8 mouse cellular contexts compared by ENCODE assay signal in genomic region chr4:43579731-43580130, GRCm38 (mm10). TPM values are rescaled to one million over a fixed set of nuclear protein-coding genes. Genes with fewer than 3 reads are reported as not detected.
A peak's percentile ranks its signal among the peaks of the same experiment; 100 is the strongest.
DNase-seq lines count a peak whose midpoint lies in the region; ATAC-seq and TF ChIP-seq lines count a peak whose summit lies in the region.

No protein-coding gene starts in this region.

- TF ChIP-seq POLR2A in bone marrow macrophage, adult 2 months (IDR thresholded peaks at IDR 0.05; ENCODE audit: borderline replicate concordance, low read depth, low read length), result no peak

- H3K36me3 ChIP-seq in heart, embryonic 14.5 days (ENCODE audit: control insufficient read depth, insufficient read depth, low read length), result peaks cover 52% of the 10 kb centered on the region
- peaks cover 44% of the 10 kb centered on the region for H3K36me3 ChIP-seq in hindbrain, embryonic 12.5 days
- peaks cover 45% of the 10 kb centered on the region for H3K36me3 ChIP-seq in midbrain, embryonic 12.5 days

- H3K9ac ChIP-seq in heart, embryonic 14.5 days (ENCODE audit: low read length), result peak overlapping the region; percentile 80
- peak overlapping the region; percentile 93 for H3K9ac ChIP-seq in hindbrain, embryonic 12.5 days
- peak overlapping the region; percentile 92; the same call in 1 of the 2 replicates for H3K9ac ChIP-seq in midbrain, embryonic 12.5 days (replicated peaks)

- peak overlapping the region; percentile 86 to 88; a peak in 3 of 4 replicates for H3K4me3 ChIP-seq in heart, embryonic 14.5 days (ENCODE audit: control insufficient read depth in 1 of 2, insufficient read depth in 1 of 2, low read depth in 1 of 2, low read length in 2 of 2)
- H3K4me3 ChIP-seq in bone marrow macrophage, adult 2 months (ENCODE audit: insufficient read depth, low read length), result peak overlapping the region; percentile 98; the same call in 1 of the 2 replicates
- H3K4me3 ChIP-seq in hindbrain, embryonic 12.5 days, result peak overlapping the region; percentile 86
- peak overlapping the region; percentile 82 for H3K4me3 ChIP-seq in midbrain, embryonic 12.5 days

- H3K27ac ChIP-seq in heart, embryonic 14.5 days (replicated peaks in 1 of 2; ENCODE audit: control insufficient read depth in 1 of 2, insufficient read depth in 1 of 2, low read depth in 2 of 2, low read length in 2 of 2), result no peak overlapping the region
- H3K27ac ChIP-seq in bone marrow macrophage, adult 2 months (ENCODE audit: insufficient read depth, low read depth, low read length), result no peak overlapping the region
- no peak overlapping the region for H3K27ac ChIP-seq in hindbrain, embryonic 12.5 days
- H3K27ac ChIP-seq in midbrain, embryonic 12.5 days (replicated peaks), result no peak overlapping the region

- no peaks in the 10 kb centered on the region for H3K27me3 ChIP-seq in heart, embryonic 14.5 days (ENCODE audit: control insufficient read depth, insufficient read depth, low read length)
- no peaks in the 10 kb centered on the region for H3K27me3 ChIP-seq in hindbrain, embryonic 12.5 days
- no peaks in the 10 kb centered on the region for H3K27me3 ChIP-seq in midbrain, embryonic 12.5 days

- peaks cover 14 to 31% of the 10 kb centered on the region in 2 experiments for H3K4me1 ChIP-seq in heart, embryonic 14.5 days (ENCODE audit: control insufficient read depth in 2 of 2, insufficient read depth in 2 of 2, low read length in 2 of 2)
- H3K4me1 ChIP-seq in bone marrow macrophage, adult 2 months (ENCODE audit: control insufficient read depth, insufficient read depth, low read length), result peaks cover 16% of the 10 kb centered on the region
- peaks cover 41% of the 10 kb centered on the region for H3K4me1 ChIP-seq in hindbrain, embryonic 12.5 days
- peaks cover 45% of the 10 kb centered on the region for H3K4me1 ChIP-seq in midbrain, embryonic 12.5 days

- no peak for ATAC-seq in heart, embryonic 14.5 days (ENCODE audit: insufficient number of reproducible peaks, insufficient read depth, low FRiP score, low read depth)
- ATAC-seq in hindbrain, embryonic 12.5 days (ENCODE audit: low FRiP score), result no peak
- ATAC-seq in midbrain, embryonic 12.5 days (ENCODE audit: low FRiP score, low read depth), result no peak
- ATAC-seq in inflammation-experienced regulatory T-cells, adult 6 months, result no peak

- TF ChIP-seq CTCF in bone marrow macrophage, adult 2 months (IDR thresholded peaks at IDR 0.05; ENCODE audit: low read depth, low read length), result no peak

- H3K4me2 ChIP-seq in heart, embryonic 14.5 days (ENCODE audit: low read length), result peak overlapping the region; percentile 95
- H3K4me2 ChIP-seq in hindbrain, embryonic 12.5 days (replicated peaks), result peak overlapping the region; percentile 98
- peak overlapping the region; percentile 96 for H3K4me2 ChIP-seq in midbrain, embryonic 12.5 days (replicated peaks)

- H3K9me3 ChIP-seq in heart, embryonic 14.5 days (ENCODE audit: control insufficient read depth, low read length), result no peaks in the 10 kb centered on the region
- H3K9me3 ChIP-seq in hindbrain, embryonic 12.5 days (replicated peaks), result no peaks in the 10 kb centered on the region
- no peaks in the 10 kb centered on the region for H3K9me3 ChIP-seq in midbrain, embryonic 12.5 days

- intact Hi-C loops in heart, postnatal 10 days (cut with DNase I), result loop anchor here (2.0 kb wide), 1 partner anchor 17 kb away; the partner anchor contains the start of genes Creb3 and Tln1

- 83% methylated on average over 6 of the region's 6 CpGs for WGBS in heart, embryonic 14.5 days
- WGBS in hindbrain, embryonic 12.5 days, result 86% methylated on average over 6 of the region's 6 CpGs
- 87% methylated on average over 6 of the region's 6 CpGs for WGBS in midbrain, embryonic 12.5 days

- no peak for DNase-seq in heart, postnatal 10 days
- DNase-seq in left cerebral cortex, adult 9 months (ENCODE audit: low spot score in 2 of 2), result no peak
- DNase-seq in frontal cortex, postnatal 36 days (ENCODE audit: low spot score in 2 of 2), result no peak

RNA-seq across cellular contexts. Expression of gene Gba2, which starts 1.1 kb away (rescaled TPM):
- polyA plus RNA-seq in heart, embryonic 14.5 days (2014; fragmentation: Nextera tagmentation; extraction: Ambion mirVana), result 16.5 and 16.7 TPM in 2 replicates
- total RNA-seq in heart, postnatal 10 days (2021), result 10 to 100 TPM; 15.4 to 15.6 TPM
- 9.6 and 11.3 TPM in 2 replicates for polyA plus RNA-seq in bone marrow macrophage, adult 2 months (2012; ENCODE audit: insufficient read depth, insufficient read length, missing spikeins)
- polyA plus RNA-seq in hindbrain, embryonic 12.5 days (2016; fragmentation: Nextera tagmentation; extraction: Ambion mirVana), result 46.5 and 48.7 TPM in 2 replicates
- 49.2 and 52.6 TPM in 2 replicates for polyA plus RNA-seq in midbrain, embryonic 12.5 days (2016; fragmentation: Nextera tagmentation; extraction: Ambion mirVana)
- 10 to 100 TPM; 12.8 to 14.6 (median 14.2) TPM for polyA plus RNA-seq in inflammation-experienced regulatory T-cells, adult 6 months (2017; shearing (Covaris generic))

RNA-seq across cellular contexts. Expression of gene Rgp1, which starts 1.2 kb away (rescaled TPM):
- 18.3 and 24.9 TPM in 2 replicates for polyA plus RNA-seq in heart, embryonic 14.5 days (2014; fragmentation: Nextera tagmentation; extraction: Ambion mirVana)
- total RNA-seq in heart, postnatal 10 days (2021), result 10 to 100 TPM; 42.1 to 45.5 TPM
- polyA plus RNA-seq in bone marrow macrophage, adult 2 months (2012; ENCODE audit: insufficient read depth, insufficient read length, missing spikeins), result 15.8 and 17.3 TPM in 2 replicates
- 40.6 and 43.3 TPM in 2 replicates for polyA plus RNA-seq in hindbrain, embryonic 12.5 days (2016; fragmentation: Nextera tagmentation; extraction: Ambion mirVana)
- polyA plus RNA-seq in midbrain, embryonic 12.5 days (2016; fragmentation: Nextera tagmentation; extraction: Ambion mirVana), result 31.8 and 37.2 TPM in 2 replicates
- 10 to 100 TPM; 12.4 to 13.5 (median 12.6) TPM for polyA plus RNA-seq in inflammation-experienced regulatory T-cells, adult 6 months (2017; shearing (Covaris generic))

RNA-seq across cellular contexts. Expression of gene Msmp, which starts 4.6 kb away (rescaled TPM):
- polyA plus RNA-seq in heart, embryonic 14.5 days (2014; fragmentation: Nextera tagmentation; extraction: Ambion mirVana), result 0.36 TPM in 1 of 2 replicates, not detected in the other
- total RNA-seq in heart, postnatal 10 days (2021), result under 1 TPM; 0.36 to 0.37 TPM
- polyA plus RNA-seq in bone marrow macrophage, adult 2 months (2012; ENCODE audit: insufficient read depth, insufficient read length, missing spikeins), result not detected in 2 replicates
- 2.4 and 4.0 TPM in 2 replicates for polyA plus RNA-seq in hindbrain, embryonic 12.5 days (2016; fragmentation: Nextera tagmentation; extraction: Ambion mirVana)
- polyA plus RNA-seq in midbrain, embryonic 12.5 days (2016; fragmentation: Nextera tagmentation; extraction: Ambion mirVana), result 0.51 and 1.8 TPM in 2 replicates
- not detected for polyA plus RNA-seq in inflammation-experienced regulatory T-cells, adult 6 months (2017; shearing (Covaris generic))

RNA-seq across cellular contexts. Expression of gene Tln1, which starts 17.2 kb away (rescaled TPM):
- polyA plus RNA-seq in heart, embryonic 14.5 days (2014; fragmentation: Nextera tagmentation; extraction: Ambion mirVana), result 77.5 and 90.9 TPM in 2 replicates
- 100 to 1,000 TPM; 147 to 167 TPM for total RNA-seq in heart, postnatal 10 days (2021)
- 168 and 219 TPM in 2 replicates for polyA plus RNA-seq in bone marrow macrophage, adult 2 months (2012; ENCODE audit: insufficient read depth, insufficient read length, missing spikeins)
- polyA plus RNA-seq in hindbrain, embryonic 12.5 days (2016; fragmentation: Nextera tagmentation; extraction: Ambion mirVana), result 70.5 and 71.7 TPM in 2 replicates
- 64.5 and 64.6 TPM in 2 replicates for polyA plus RNA-seq in midbrain, embryonic 12.5 days (2016; fragmentation: Nextera tagmentation; extraction: Ambion mirVana)
- 100 to 1,000 TPM in 1 of 3 experiments, 10 to 100 TPM in 2; 77.8 to 132 (median 93.7) TPM for polyA plus RNA-seq in inflammation-experienced regulatory T-cells, adult 6 months (2017; shearing (Covaris generic))

RNA-seq across cellular contexts. Expression of gene Creb3, which starts 17.6 kb away (rescaled TPM):
- 57.3 and 62.3 TPM in 2 replicates for polyA plus RNA-seq in heart, embryonic 14.5 days (2014; fragmentation: Nextera tagmentation; extraction: Ambion mirVana)
- 10 to 100 TPM; 57.2 to 61.8 TPM for total RNA-seq in heart, postnatal 10 days (2021)
- polyA plus RNA-seq in bone marrow macrophage, adult 2 months (2012; ENCODE audit: insufficient read depth, insufficient read length, missing spikeins), result 50.7 and 54.0 TPM in 2 replicates
- 60.2 and 65.7 TPM in 2 replicates for polyA plus RNA-seq in hindbrain, embryonic 12.5 days (2016; fragmentation: Nextera tagmentation; extraction: Ambion mirVana)
- polyA plus RNA-seq in midbrain, embryonic 12.5 days (2016; fragmentation: Nextera tagmentation; extraction: Ambion mirVana), result 48.8 and 64.1 TPM in 2 replicates
- 100 to 1,000 TPM in 1 of 3 experiments, 10 to 100 TPM in 2; 90.0 to 104 (median 99.8) TPM for polyA plus RNA-seq in inflammation-experienced regulatory T-cells, adult 6 months (2017; shearing (Covaris generic))
